Mouse (Mus musculus) layer of hippocampus, adult 8-10 months (tissue): Measurements from ENCODE around the gene Bicral. TPM values are rescaled to one million over a fixed set of nuclear protein-coding genes. Genes with fewer than 3 reads are reported as not detected.

Experiments used
- DNase-seq, 2 experiments: peaks; one replicate each; pipeline ENCODE4 v3.0.0; 2022; ENCODE audit warnings: low spot score in 2 of 2
- total RNA-seq, 4 experiments: library from RNA; stranded (reverse); gene quantifications; 2 replicates each; pipeline ENCODE4 v1.2.4; 2022

Bicral gene
- total RNA-seq, 4 experiments from 2014 or later, result 51.9 to 67.7 (median 61.2) TPM

DNA sequence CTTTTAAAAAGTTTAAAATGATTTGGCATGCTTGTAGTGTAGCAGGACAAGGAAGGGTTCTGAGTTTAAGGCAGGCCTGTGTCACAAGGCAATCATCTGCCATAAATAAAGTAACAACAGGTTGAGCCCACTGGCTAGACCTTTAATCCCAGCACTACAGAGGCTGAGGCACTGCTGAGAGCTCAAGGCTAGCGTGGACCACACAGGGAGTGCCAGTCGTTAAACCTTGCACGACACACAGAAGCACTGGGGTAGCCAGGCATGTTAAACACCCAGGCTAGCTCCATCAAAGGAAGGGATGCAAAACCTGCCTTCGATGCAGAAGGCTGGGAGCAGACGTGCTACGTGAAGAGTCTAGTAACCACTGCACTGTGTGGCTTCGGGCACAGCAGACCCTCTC is 14.6 kb downstream of the Bicral start:
- DNase-seq, result no peak

DNA sequence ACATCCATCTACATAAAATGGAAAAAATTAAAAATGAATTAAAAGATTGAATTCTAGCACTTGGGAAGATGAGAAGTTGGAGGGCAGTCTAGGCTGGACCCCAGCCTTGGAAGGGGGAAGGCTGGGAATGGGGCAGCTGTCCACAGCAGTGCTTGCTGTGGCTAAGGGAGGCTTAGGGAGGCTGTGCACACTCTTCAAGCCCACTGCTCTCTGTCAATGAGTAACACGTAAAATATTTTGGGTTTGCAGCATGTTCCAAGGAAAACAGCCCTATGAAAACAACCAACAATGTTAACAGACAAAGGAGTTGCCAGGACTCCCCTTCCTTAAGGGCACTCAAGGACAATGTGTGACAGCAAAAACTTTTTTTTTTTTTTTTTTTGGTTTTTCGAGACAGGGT is 15.3 kb downstream of the Bicral start:
- DNase-seq, result no peak

DNA sequence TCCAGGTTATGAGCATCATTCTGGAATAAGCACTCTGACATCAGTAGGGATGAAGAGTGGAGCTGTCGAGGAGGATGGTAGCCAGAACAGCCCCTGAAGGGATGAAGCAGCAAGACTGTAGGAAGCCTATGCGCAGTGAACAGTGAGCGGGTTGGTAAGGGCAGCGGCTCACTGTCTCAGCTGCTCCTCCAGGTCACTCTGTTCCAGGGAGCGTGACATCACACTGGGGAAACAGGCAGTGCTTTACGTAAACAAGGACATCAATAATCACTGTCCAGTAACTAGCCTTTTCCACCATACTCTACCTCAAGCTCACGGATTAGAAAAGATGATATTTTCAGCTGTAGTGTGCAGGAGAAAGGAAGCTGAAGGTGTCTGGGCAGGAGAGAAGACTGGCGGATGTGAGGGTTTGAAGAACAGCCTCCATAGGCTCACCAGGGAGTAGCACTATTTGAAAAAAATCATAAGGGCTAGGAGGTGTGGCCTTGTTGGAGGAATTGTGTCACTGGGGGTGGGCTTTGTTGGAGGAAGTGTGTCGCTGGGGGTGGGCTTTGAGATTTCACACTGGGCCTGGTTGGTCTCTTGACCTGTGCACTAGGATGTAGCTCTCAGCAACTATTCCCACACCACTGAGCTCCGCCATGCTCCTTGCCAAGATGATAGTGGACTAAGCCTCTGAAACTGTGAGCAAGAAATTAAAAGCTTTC is 17.8 kb downstream of the Bicral start:
- DNase-seq, result no peak

DNA sequence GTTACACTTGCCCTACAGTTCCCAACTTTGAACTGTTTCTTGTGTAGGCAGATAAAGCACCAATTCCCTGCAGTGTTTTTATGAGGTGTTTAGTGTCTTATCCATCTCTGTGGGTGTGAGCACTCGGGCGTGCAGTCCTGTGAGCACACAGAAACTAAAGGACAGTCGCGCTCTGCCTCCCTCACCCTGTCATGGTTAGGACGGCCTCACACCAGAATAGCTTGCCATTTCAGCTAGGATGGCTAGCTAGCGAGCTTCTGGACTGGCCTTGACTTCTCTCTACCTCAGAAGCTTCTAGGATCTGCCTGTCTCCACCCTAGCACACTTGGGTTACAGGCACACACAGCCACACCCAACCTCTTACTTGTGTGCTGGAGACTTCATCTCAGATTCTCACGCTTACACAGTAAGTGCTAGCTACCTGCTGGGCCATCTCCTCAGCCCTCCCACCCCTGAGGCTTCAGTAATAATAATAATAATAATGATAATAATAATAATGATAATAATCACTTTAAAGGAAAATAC is 19.8 kb downstream of the Bicral start:
- no peak for DNase-seq

DNA sequence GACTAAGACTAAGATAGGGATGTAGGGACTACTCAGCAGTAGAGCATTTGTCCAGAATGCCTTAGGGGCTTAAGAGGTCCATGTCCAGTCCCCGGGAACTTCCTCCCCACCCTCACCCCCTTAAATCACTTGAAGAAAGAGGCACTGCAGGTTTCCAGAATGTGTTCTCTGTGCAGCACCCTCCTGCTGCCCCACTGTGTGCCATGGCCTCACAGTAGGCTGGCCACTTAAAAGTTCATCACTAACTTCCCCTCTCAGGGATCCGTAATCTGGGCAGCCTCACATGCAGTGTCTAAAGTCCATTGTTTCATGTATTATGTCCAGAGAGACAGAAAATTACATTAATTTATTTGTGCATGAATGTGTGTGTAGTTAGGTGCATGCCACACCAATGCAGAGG is 20.4 kb downstream of the Bicral start:
- no peak for DNase-seq

DNA sequence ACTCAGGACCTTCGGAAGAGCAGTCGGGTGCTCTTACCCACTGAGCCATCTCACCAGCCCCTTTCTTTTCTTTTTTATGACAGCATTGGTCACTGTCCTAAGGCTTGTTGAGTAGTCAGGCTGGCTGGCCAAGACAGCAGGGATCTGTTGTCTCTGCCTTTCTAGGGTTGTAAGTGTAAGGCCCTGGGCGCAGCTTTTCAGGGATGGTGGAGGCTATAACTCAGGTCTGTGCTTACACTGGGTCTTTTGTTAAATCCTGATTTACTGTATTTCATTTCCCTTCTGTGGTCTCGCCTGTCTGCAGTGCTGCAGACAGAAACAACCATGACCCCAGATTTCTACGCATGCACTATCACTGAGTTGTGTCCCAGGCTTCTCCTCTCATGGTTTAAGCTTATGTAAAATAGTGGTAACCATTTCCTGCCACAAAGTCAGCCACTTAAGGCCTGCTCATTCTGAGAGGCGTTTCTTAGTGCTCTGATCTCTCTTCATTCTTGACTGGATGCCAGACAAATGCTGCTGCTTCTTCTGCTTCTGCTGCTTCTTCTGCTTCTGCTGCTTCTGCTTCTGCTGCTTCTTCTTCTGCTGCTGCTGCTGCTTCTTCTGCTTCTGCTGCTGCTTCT is 23.1 kb downstream of the Bicral start:
- DNase-seq, result no peak

DNA sequence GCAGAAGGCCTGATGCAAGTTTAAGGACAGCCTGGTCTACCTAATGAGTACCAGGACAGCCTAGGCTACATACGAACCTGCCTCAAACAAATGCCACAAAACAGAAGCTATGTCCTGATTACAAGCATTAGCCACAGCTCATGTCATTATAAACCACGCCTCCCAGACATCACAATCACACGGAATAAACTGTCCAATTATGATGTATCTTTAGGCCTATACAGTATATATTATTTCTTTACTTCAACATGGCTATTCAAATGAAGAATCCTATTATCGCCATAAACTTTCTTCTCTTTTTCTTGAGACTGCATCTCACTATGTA is 25.3 kb downstream of the Bicral start:
- no peak for DNase-seq

DNA sequence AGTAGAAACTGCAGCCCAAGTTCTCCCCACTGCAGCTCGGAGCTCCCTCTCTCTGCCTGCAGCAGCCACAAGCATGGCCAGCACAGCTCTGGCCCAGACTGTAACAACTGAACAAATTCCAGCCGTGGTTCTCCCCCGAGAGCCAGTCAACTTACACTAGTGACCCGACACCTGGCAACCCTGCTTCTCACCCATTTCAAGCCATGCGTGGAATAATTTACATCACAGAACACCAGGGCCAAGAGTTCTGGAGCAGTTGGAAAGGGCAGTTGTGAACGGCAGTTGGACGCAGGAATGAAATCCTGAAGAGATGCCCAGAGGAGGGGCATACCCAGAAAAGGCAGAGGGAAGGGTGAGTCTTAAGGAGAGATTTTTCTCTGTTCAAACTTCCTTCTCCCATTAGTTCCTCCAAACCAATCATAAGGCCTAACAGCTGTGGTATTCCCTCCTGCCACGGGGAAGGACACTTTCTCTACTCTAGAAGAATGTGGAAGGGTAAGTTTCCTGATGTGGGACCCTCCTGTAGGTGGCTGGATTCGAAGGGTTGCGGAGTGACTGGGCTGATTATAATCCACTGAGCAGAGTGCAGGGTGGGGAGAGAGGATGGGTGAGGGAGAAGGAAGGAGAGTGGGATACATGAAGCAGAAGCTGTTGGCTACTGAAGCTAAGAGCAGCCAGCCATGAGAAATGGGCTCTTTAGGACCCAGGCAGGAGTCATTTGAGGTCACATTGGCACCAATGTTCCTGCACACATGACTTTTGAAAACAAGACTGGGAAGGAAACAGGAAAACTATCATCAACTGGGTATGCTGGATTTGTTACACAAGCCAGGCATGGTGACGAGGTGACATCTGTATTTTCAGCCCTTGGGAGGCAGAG is 25.9 kb downstream of the Bicral start:
- no peak for DNase-seq

DNA sequence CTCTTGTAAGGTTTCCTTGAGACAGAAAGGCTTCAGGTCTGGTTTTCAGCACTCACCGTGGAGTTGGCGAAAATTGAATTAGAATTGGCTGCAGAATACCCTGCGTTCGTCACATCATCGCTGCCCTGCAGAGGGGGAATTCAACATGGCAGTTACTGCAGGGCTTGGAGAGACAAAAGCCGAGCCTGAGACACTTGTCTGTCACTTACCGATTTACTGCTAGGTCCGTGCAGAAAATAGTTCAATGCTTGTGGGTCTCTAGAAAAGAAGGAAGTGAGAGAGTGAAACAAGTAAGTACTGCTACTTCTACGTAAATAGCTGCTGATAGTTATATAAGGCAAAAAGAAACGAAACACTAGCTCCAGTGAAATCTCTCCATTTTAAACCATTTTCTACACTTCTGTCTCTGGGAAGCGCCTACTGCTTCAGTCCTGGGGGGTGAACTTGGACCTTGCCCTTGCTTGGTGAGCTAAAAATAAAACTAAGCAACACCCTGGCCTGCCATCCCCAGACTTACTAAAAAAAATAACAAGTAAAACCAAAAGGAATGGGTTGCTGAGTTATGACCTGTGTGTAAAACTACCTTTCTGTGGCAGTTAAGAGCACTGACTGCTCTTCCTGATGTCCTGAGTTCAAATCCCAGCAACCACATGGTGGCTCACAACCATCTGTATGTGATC is 28.3 kb downstream of the Bicral start:
- no peak for DNase-seq

DNA sequence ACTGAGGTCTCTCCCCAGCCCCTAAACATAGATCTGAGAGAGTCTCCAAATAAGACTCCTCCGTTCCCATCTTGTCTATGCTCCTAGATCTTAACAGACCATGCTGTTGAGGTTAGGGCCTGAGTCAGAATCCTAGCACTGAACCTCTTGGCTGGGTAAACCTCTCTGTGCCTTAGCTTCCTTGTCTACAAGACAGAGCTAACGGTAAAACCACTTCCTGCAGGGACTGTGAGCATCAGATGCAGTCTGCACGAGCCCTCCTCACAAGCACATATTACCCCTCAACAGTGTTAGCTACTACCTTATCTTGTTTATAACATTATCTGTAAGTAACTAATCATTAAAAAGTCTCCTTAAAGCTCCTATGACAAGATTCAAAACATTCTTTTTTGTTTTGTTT is 29.3 kb downstream of the Bicral start:
- DNase-seq, result no peak

DNA sequence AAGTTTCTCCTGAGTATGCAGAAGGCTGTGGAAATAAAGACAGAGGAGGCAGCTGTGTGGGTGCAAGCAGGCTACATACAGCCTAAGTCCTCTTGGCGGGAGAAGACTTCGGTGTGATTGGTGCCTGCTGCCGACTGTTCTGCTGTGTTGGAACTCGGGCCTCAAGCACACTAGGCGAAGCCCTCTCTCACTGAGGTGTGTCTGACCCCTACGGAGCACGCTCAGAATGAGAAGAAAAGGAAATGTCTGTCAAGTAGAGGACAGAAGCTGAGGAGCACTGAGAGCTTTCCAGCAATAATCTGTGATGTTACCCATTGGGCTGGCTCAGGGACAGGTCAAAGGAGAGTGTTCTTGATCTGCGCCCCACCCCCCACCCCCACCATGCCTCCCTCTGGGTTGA is 35.2 kb downstream of the Bicral start:
- DNase-seq, result no peak

DNA sequence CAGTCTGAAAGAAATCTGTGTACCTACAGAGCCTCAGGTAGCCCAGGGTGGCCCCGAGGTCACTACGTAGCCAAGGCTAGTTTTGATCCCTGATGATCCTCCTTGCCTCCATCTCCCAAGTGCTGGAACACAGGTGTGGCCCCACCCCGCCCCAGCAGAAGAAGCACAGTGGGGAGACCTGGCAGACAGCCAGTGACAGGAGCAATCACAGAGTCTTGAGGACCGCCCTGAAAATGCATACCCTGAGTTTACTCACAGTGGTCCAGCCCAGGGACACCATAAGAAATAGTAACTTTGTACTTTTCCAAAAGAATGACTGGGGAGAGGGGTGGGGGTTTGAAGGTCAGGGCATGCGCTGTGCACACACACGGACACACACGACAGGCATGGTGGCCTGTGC is 37.7 kb downstream of the Bicral start:
- no peak for DNase-seq

DNA sequence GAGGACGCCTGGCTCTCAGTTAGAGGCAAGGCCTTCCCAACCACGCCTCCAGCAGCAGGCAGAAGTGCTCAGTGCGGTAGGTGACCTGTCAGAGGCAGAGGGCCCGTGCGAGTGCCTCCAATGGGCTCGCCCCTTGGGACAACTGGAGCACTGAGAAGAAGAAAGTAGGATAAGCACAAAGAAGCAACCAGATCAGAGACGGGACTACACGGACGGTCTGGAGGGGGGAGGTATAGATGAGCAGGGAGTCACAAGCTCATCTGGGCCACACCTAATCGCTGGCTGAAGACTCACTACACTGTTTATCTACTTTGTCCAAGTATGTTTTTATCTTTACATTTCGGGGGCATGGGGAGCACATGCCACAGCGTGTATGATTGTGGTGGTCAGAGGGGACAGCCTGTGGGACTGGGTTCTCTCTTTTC is 40.5 kb downstream of the Bicral start:
- DNase-seq, result no peak

DNA sequence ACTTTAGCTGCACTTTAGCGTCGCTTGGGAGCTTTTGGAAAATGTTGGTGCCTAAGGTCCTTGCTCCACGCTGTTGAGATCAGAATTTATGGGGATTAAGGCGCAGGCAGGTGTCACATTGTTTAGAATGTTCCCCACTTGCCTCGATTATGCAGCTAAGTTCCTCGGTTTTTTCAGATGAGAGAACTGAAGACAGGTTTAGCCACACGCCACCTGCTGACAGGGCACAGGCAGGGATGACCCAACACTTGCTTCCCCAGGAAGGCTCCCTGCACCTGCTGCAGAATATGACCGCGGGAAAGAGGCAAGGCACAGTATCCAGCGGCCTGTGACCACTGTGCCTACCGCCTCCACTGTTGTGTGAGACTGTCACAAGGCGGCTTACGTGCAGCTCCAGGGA is 42.0 kb downstream of the Bicral start:
- no peak for DNase-seq

DNA sequence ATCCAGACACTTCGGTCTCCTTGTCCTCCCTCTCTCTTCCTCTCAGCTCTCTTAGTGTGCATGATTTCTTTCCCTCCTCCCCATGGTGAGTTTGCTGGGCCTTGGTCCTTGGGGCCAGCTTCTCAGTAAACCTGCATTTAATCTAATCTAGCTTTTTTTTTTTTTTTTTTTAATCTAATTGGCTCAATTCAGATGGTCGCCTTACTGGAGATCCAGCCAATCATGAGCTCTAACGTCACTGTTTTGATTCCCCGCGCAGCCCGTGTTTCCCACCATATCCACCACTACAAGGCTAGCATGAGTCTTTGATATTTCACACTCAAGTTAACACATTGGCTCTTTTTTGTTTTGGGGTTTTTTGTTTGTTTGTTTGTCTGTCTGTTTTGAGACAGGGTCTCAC is 43.8 kb downstream of the Bicral start:
- no peak for DNase-seq

DNA sequence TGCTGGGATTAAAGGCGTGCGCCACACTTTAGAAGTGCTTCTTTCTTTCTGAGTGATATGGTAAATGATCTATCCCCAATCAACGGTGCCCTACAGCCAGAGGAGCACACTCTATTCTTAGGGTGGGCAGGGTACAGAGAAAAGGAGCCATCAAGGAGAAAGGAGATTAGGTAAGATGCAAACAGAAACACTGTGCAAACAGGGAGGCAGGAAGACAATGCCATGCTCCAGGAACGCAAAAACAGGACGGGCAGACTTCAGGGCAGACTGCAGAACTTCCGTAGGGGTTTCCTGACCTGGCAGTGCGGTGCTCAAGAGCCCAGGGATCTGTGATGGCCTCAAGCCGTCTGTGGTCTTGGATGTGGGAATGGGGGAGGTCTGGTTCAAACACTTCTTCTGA is 44.6 kb downstream of the Bicral start:
- no peak for DNase-seq

DNA sequence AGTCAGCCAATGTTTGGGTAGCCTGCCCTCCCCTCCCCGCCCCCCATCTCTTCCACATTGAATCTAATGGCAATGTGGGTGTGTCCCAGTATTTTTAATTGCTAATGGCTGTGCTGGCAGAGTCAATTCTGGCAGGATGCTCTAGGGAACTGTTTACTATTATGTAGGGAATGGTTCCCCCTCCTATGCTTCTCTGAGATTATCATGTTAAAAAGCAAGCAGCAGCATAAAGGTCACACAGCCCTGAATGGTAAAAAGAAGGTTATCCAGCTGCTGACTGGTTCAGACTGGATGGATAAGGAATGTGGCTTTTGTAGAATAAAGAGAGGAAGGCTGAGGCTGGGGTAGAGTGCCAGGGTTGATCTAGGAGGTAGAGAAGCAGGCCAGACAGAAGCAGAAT is 45.8 kb downstream of the Bicral start:
- DNase-seq, result no peak

DNA sequence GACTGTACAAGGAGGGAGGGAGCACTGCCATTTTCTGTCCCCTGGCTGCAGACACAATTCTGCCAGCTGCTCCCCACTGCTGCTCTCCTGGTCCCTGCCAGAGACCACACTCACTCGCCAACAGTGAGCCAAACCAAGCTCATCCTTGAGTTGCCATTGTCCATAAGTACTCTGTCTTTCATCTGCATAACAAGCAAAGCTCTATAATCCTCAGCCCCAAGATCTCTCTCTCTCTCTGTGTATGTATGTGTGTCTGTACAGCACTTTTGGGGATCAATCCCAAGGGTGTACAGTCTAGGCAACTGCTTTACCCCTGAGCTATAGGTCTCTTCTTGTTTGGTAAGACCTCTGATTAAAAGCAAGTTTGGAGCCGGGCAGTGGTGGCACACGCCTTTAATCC is 47.6 kb downstream of the Bicral start:
- no peak for DNase-seq

DNA sequence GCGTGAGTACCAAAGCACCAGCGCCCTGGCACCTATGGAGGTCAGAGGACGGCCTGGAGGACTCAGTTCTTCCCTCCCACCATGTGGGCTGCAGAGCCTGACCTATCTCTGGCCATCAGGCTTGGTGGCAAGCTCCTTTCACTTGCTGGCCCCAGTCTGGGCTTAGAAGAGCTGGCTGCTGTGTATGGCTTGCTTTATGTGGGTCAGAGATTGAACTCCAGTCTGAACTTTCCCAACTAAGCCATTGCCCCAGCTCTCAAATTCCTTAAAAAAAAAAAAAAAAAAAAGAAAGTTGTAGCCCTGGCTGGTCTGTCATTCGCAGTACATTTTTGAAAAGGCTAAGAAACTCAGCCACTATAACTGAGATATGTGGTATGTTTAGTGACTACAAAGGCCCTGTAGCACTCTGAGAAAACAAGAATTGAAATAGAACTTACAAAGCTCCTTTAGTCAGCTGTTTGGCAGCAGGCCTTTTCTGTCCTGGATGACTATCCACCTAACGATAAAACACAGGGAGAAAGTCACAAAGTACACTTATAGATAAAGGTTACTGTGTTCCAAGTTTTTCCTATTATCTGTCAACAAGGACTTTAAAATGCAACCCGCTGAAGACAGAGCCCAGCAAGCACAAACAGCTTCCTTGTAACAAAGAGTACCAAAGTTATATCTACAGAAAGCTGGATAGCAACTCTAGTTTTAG is 49.0 kb downstream of the Bicral start:
- DNase-seq, result no peak

DNA sequence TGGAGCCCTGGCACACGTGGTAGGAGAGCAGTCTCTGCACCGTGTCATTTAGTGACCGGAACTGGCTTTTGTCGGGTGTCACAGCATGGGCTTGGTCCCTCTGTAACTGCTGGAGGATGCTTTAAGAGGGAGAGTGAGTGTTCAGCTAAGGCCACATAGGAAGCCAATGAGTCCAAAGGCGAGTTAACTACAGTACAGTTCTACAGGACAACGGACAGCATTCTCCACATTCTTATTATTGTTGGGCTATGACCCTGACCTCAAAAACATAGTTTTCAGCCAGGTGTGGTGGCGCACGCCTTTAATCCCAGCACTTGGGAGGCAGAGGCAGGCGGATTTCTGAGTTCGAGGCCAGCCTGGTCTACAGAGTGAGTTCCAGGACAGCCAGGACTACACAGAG is 49.9 kb downstream of the Bicral start:
- no peak for DNase-seq

DNA sequence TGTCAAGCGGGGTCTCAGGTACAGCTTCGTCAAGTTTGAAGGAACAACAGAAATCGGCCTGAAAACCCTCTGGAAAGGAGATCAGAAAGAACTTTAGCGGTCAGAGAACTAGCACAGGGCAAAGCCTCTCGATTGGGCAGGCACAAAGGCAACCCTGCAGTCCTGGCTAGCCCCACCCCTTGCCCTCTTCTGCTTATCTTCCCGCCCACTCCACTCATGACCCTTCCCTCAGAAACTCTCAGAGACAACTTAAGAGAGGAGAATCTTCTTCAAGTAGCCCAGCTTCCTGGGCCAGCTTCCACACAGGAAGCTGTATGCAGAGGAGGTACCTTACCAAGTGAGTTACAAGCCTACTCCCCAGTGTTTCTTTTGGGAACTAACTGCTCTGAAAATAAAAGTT is 56.5 kb downstream of the Bicral start:
- no peak for DNase-seq
